24 mouse cellular contexts compared by ENCODE assay signal in the genomic region with DNA sequence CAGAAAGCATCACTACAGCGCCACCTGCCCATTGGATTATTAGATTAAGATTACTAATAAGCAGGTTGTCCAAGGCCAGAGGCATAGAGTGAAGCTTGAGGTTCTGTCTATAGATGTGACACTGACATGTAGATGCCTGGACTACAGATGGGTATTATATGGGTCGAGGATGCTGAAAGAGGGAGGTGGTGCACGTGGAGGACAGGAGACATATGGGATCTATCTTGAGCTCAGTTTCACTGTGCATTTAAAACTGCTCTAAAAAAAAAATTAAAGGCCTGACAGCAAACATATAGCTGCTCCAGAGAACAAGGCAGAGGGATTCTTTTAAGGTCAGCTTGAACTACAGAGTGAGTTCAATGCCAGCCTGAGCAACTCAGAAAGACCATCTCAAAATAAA.
"Had no signal": no experiment of that assay in that cellular context is flagged by ENCODE, and none has a peak within 500 bp of the region (broad histone marks: within the 10 kb centered on the region; RNA-seq: fewer than 3 reads in every experiment).

No protein-coding gene starts in this region.

- ATAC-seq: hindbrain, postnatal 0 days; intestine, embryonic 16.5 days had no signal

- H3K9ac ChIP-seq: heart, embryonic 13.5 days; heart, embryonic 15.5 days; hindbrain, embryonic 13.5 days; hindbrain, embryonic 15.5 days; limb, embryonic 12.5 days; liver, embryonic 13.5 days had no signal

- DNase-seq: gastrocnemius, postnatal 14 days; gastrocnemius, postnatal 36 days; heart, adult 11 months; heart, adult 2 months; heart, postnatal 14 days; heart, postnatal 36 days; kidney, adult 18-20 months; kidney, adult 8-10 months; kidney, postnatal 10 days; kidney, postnatal 25 days; kidney, postnatal 4 days; liver; liver, embryonic 13.5 days had no signal

- H3K4me3 ChIP-seq: heart, adult 2 months; heart, embryonic 13.5 days; heart, embryonic 15.5 days; hindbrain, embryonic 13.5 days; hindbrain, embryonic 15.5 days; layer of hippocampus, adult 2 months; limb, embryonic 10.5 days; limb, embryonic 12.5 days; liver, embryonic 13.5 days had no signal

- H3K27ac ChIP-seq: heart, adult 2 months; heart, embryonic 13.5 days; heart, embryonic 15.5 days; hindbrain, embryonic 13.5 days; hindbrain, embryonic 15.5 days; hindbrain, postnatal 0 days; layer of hippocampus, adult 2 months; limb, embryonic 10.5 days; limb, embryonic 12.5 days; liver, embryonic 13.5 days had no signal

- H3K4me2 ChIP-seq: heart, embryonic 11.5 days; heart, embryonic 13.5 days; heart, embryonic 15.5 days; hindbrain, embryonic 13.5 days; hindbrain, embryonic 15.5 days; limb, embryonic 12.5 days; liver, embryonic 11.5 days; liver, embryonic 13.5 days had no signal

- H3K27me3 ChIP-seq: hindbrain, embryonic 13.5 days; hindbrain, embryonic 15.5 days; liver, embryonic 13.5 days had no signal

- H3K9me3 ChIP-seq: heart, embryonic 13.5 days; heart, embryonic 15.5 days; hindbrain, embryonic 13.5 days; hindbrain, embryonic 15.5 days; limb, embryonic 10.5 days; limb, embryonic 12.5 days; liver, embryonic 13.5 days had no signal

- H3K36me3 ChIP-seq: heart, embryonic 13.5 days; heart, embryonic 15.5 days; limb, embryonic 10.5 days; limb, embryonic 12.5 days; liver, embryonic 13.5 days had no signal

- H3K4me1 ChIP-seq: hindbrain, embryonic 15.5 days; limb, embryonic 12.5 days; liver, embryonic 13.5 days had no signal
